Mouse (Mus musculus): Measurements from ENCODE around the gene Mmd2. TPM values are rescaled to one million over a fixed set of nuclear protein-coding genes. Genes with fewer than 3 reads are reported as not detected.

Mmd2 gene
- polyA plus RNA-seq, 1 experiment from 2014 or later = 4.7 TPM

GRCm38 (mm10) chr5:142597648-142598390 is 10.8 kb downstream of the Mmd2 start:
- 77% methylated on average over 6 of the region's 6 CpGs for WGBS
- no peak overlapping the region for H3K4me3 ChIP-seq
- no peaks in the 10 kb centered on the region for H3K9me3 ChIP-seq
- peaks cover 6% of the 10 kb centered on the region; the same call in 1 of the 2 replicates for H3K4me1 ChIP-seq (replicated peaks)
- DNase-seq (ENCODE audit: low spot score) = no peak
- peak overlapping the region; percentile 18; the same call in 1 of the 2 replicates for H3K27ac ChIP-seq
- H3K36me3 ChIP-seq = no peaks in the 10 kb centered on the region
- H3K27me3 ChIP-seq (ENCODE audit: insufficient read depth, poor library complexity, severe bottlenecking) = no peaks in the 10 kb centered on the region

- Histone ChIP-seq H3K36me3 (no peaks in the 10 kb centered on the region), H3K9me3 (no peaks in the 10 kb centered on the region), H3K27me3 (ENCODE audit: insufficient read depth, poor library complexity, severe bottlenecking) (no peaks in the 10 kb centered on the region), H3K4me1 (replicated peaks) (peaks cover 6% of the 10 kb centered on the region; the same call in 1 of the 2 replicates), H3K4me3 (no peak overlapping the region), H3K27ac (no peak overlapping the region)
- no peak for DNase-seq (ENCODE audit: low spot score)
- 83% methylated on average over 6 of the region's 6 CpGs for WGBS
These were observed 11.9 kb downstream of the Mmd2 start for GRCm38 (mm10) chr5:142596723-142597122.

- H3K9me3 ChIP-seq = no peaks in the 10 kb centered on the region
- H3K4me3 ChIP-seq = no peak overlapping the region
- peaks cover 12% of the 10 kb centered on the region for H3K4me1 ChIP-seq (replicated peaks)
- 79% methylated on average over 3 of the region's 3 CpGs for WGBS
- H3K36me3 ChIP-seq = no peaks in the 10 kb centered on the region
- DNase-seq (ENCODE audit: low spot score) = no peak
- H3K27ac ChIP-seq = no peak overlapping the region
- no peaks in the 10 kb centered on the region for H3K27me3 ChIP-seq (ENCODE audit: insufficient read depth, poor library complexity, severe bottlenecking)
These were observed 12.9 kb downstream of the Mmd2 start for GRCm38 (mm10) chr5:142595698-142596097.

GRCm38 (mm10) chr5:142590953-142591616 is 17.5 kb downstream of the Mmd2 start:
- DNase-seq (ENCODE audit: low spot score) = no peak
- Histone ChIP-seq H3K4me1 (replicated peaks) (peaks cover 31% of the 10 kb centered on the region), H3K4me3 (no peak overlapping the region), H3K27ac (peak overlapping the region; percentile 87; the same call in 1 of the 2 replicates), H3K9me3 (no peaks in the 10 kb centered on the region), H3K27me3 (ENCODE audit: insufficient read depth, poor library complexity, severe bottlenecking) (no peaks in the 10 kb centered on the region), H3K36me3 (no peaks in the 10 kb centered on the region)
- WGBS = 70% methylated on average over 6 of the region's 6 CpGs

- H3K27me3 ChIP-seq (ENCODE audit: insufficient read depth, poor library complexity, severe bottlenecking) = no peaks in the 10 kb centered on the region; the same call in 1 of the 2 replicates
- 51% methylated on average over 14 of the region's 14 CpGs for WGBS
- H3K27ac ChIP-seq = peak overlapping the region; percentile 54
- no peaks in the 10 kb centered on the region for H3K36me3 ChIP-seq
- peak; percentile 13 for DNase-seq (ENCODE audit: low spot score)
- H3K4me1 ChIP-seq (replicated peaks) = peaks cover 12% of the 10 kb centered on the region
- H3K4me3 ChIP-seq = no peak overlapping the region
- H3K9me3 ChIP-seq = no peaks in the 10 kb centered on the region
These were observed 24.9 kb downstream of the Mmd2 start for GRCm38 (mm10) chr5:142583616-142584126.

- Histone ChIP-seq H3K27me3 (ENCODE audit: insufficient read depth, poor library complexity, severe bottlenecking) (no peaks in the 10 kb centered on the region; the same call in 1 of the 2 replicates), H3K4me1 (replicated peaks) (peaks cover 11% of the 10 kb centered on the region), H3K4me3 (no peak overlapping the region), H3K36me3 (no peaks in the 10 kb centered on the region), H3K27ac (no peak overlapping the region), H3K9me3 (no peaks in the 10 kb centered on the region)
- 20% methylated on average over 5 of the region's 5 CpGs for WGBS
- DNase-seq (ENCODE audit: low spot score) = peak; percentile 79
These were observed 27.1 kb downstream of the Mmd2 start for GRCm38 (mm10) chr5:142581517-142581916.

GRCm38 (mm10) chr5:142578192-142578591 is 30.4 kb downstream of the Mmd2 start:
- H3K27me3 ChIP-seq (ENCODE audit: insufficient read depth, poor library complexity, severe bottlenecking) = no peaks in the 10 kb centered on the region; the same call in 1 of the 2 replicates

GRCm38 (mm10) chr5:142576832-142577231 is 31.8 kb downstream of the Mmd2 start:
- no peaks in the 10 kb centered on the region for H3K36me3 ChIP-seq
- no peaks in the 10 kb centered on the region; the same call in 1 of the 2 replicates for H3K27me3 ChIP-seq (ENCODE audit: insufficient read depth, poor library complexity, severe bottlenecking)
- WGBS = 89% methylated on average over 7 of the region's 7 CpGs
- no peak overlapping the region for H3K27ac ChIP-seq
- DNase-seq (ENCODE audit: low spot score) = no peak
- H3K9me3 ChIP-seq = peaks cover 7% of the 10 kb centered on the region
- H3K4me3 ChIP-seq = no peak overlapping the region
- no peaks in the 10 kb centered on the region for H3K4me1 ChIP-seq (replicated peaks)

More at GRCm38 (mm10) chr5:142578192-142578591, 30.4 kb downstream of the Mmd2 start:
- 85% methylated on average over 10 of the region's 10 CpGs for WGBS
- Histone ChIP-seq H3K27ac (no peak overlapping the region), H3K36me3 (no peaks in the 10 kb centered on the region), H3K4me1 (replicated peaks) (no peaks in the 10 kb centered on the region), H3K9me3 (peaks cover 4% of the 10 kb centered on the region; the same call in 1 of the 2 replicates), H3K4me3 (no peak overlapping the region)
- DNase-seq (ENCODE audit: low spot score) = no peak

GRCm38 (mm10) chr5:142574323-142575057 is 34.1 kb downstream of the Mmd2 start:
- 81% methylated on average over 8 of the region's 8 CpGs for WGBS
- H3K36me3 ChIP-seq = no peaks in the 10 kb centered on the region
- H3K4me1 ChIP-seq (replicated peaks) = no peaks in the 10 kb centered on the region
- H3K4me3 ChIP-seq = no peak overlapping the region
- DNase-seq (ENCODE audit: low spot score) = no peak
- no peak overlapping the region for H3K27ac ChIP-seq
- no peaks in the 10 kb centered on the region for H3K27me3 ChIP-seq (ENCODE audit: insufficient read depth, poor library complexity, severe bottlenecking)
- peaks cover 7% of the 10 kb centered on the region for H3K9me3 ChIP-seq

- Histone ChIP-seq H3K36me3 (peaks cover 3% of the 10 kb centered on the region; the same call in 1 of the 2 replicates), H3K27ac (no peak overlapping the region), H3K4me1 (replicated peaks) (no peaks in the 10 kb centered on the region), H3K9me3 (peaks cover 20% of the 10 kb centered on the region; the same call in 1 of the 2 replicates), H3K4me3 (no peak overlapping the region), H3K27me3 (ENCODE audit: insufficient read depth, poor library complexity, severe bottlenecking) (no peaks in the 10 kb centered on the region)
- 89% methylated on average over 1 of the region's 1 CpGs for WGBS
- no peak for DNase-seq (ENCODE audit: low spot score)
These were observed 44.0 kb downstream of the Mmd2 start for GRCm38 (mm10) chr5:142564606-142565005.

- H3K27me3 ChIP-seq (ENCODE audit: insufficient read depth, poor library complexity, severe bottlenecking) = no peaks in the 10 kb centered on the region
- H3K27ac ChIP-seq = no peak overlapping the region
- H3K4me1 ChIP-seq (replicated peaks) = no peaks in the 10 kb centered on the region
- no peak overlapping the region for H3K4me3 ChIP-seq
- no peaks in the 10 kb centered on the region for H3K9me3 ChIP-seq
- no peak for DNase-seq (ENCODE audit: low spot score)
- no peaks in the 10 kb centered on the region for H3K36me3 ChIP-seq
- WGBS = 52% methylated on average over 7 of the region's 7 CpGs
These were observed 48.3 kb downstream of the Mmd2 start for GRCm38 (mm10) chr5:142560261-142560660.

- H3K9me3 ChIP-seq = no peaks in the 10 kb centered on the region
- no peaks in the 10 kb centered on the region for H3K36me3 ChIP-seq
- 0 out of 2 replicates have a peak overlapping the region, but pooled peaks have one; percentile 18 for H3K4me3 ChIP-seq
- peak; percentile 81 for DNase-seq (ENCODE audit: low spot score)
- H3K27ac ChIP-seq = no peak overlapping the region
- WGBS = 33% methylated on average over 21 of the region's 21 CpGs
- no peaks in the 10 kb centered on the region for H3K27me3 ChIP-seq (ENCODE audit: insufficient read depth, poor library complexity, severe bottlenecking)
- H3K4me1 ChIP-seq (replicated peaks) = no peaks in the 10 kb centered on the region
These were observed 51.1 kb downstream of the Mmd2 start for GRCm38 (mm10) chr5:142557397-142558067.
